Mouse (Mus musculus) ES-E14 (cell line): Measurements from ENCODE around the gene Alkbh2. TPM values are rescaled to one million over a fixed set of nuclear protein-coding genes. Genes with fewer than 3 reads are reported as not detected.

Experiments used
- DNase-seq: peaks from one replicate; pipeline ENCODE4 v3.0.0-alpha.2; 2013; ENCODE audit warnings: low read depth, low spot score
- H3K27ac ChIP-seq: 2 replicates; pipeline ENCODE4 v1.5.1; 2012; ENCODE audit warnings: low read depth, mild to moderate bottlenecking, low read length, moderate library complexity, mixed read lengths; ENCODE audit not compliant: poor library complexity, insufficient read depth, severe bottlenecking
- H3K36me3 ChIP-seq: 2 replicates; pipeline ENCODE4 v1.6.1; 2012; ENCODE audit warnings: mild to moderate bottlenecking, low read length, moderate library complexity, mixed read lengths; ENCODE audit not compliant: control insufficient read depth, poor library complexity, insufficient read depth, severe bottlenecking
- H3K4me1 ChIP-seq, 2 experiments: fragments of 150-350 bp in 1 of 2; sonication (generic) in 1 of 2; 2 replicates each; pipeline ENCODE4 v1.6.1; 2012; ENCODE audit warnings: low read length in 2 of 2, mild to moderate bottlenecking in 1 of 2, mixed read lengths in 1 of 2; ENCODE audit not compliant: control insufficient read depth in 2 of 2, insufficient read depth in 2 of 2, poor library complexity in 1 of 2
- H3K4me3 ChIP-seq, 2 experiments: fragments of 150-350 bp in 1 of 2; sonication (generic) in 1 of 2; 2 replicates each; pipeline ENCODE4 v1.5.1; 2012; ENCODE audit warnings: low read length in 2 of 2, low read depth in 1 of 2, mild to moderate bottlenecking in 1 of 2, mixed read lengths in 1 of 2; ENCODE audit not compliant: insufficient read depth in 1 of 2, poor library complexity in 1 of 2, severe bottlenecking in 1 of 2
- H3K9ac ChIP-seq: 2 replicates; pipeline ENCODE4 v1.6.1; 2012; ENCODE audit warnings: low read depth, mild to moderate bottlenecking, low read length, mixed read lengths; ENCODE audit not compliant: poor library complexity, insufficient read depth, severe bottlenecking
- H3K9me3 ChIP-seq: fragments of 150-350 bp; sonication (generic); 2 replicates; pipeline ENCODE4 v1.6.1; 2012; ENCODE audit warnings: low read depth, mild to moderate bottlenecking, low read length; ENCODE audit not compliant: control insufficient read depth, insufficient read depth
- CHD2 ChIP-seq: IDR thresholded peaks from 2 replicates; pipeline ENCODE4 v1.6.1; 2014; ENCODE audit warnings: mild to moderate bottlenecking, low read depth, low read length, inconsistent platforms
- HCFC1 ChIP-seq: IDR thresholded peaks from 2 replicates; pipeline ENCODE4 v1.6.1; 2012; ENCODE audit warnings: low read length, inconsistent platforms, borderline replicate concordance; ENCODE audit not compliant: insufficient read depth
- MAFK ChIP-seq: IDR thresholded peaks from 2 replicates; pipeline ENCODE4 v1.6.1; 2014; ENCODE audit warnings: mild to moderate bottlenecking, low read depth, low read length, inconsistent platforms; ENCODE audit not compliant: insufficient read depth
- ZC3H11A ChIP-seq: IDR thresholded peaks from 2 replicates; pipeline ENCODE4 v1.6.1; 2012; ENCODE audit warnings: low read depth, mild to moderate bottlenecking, inconsistent platforms, low read length, borderline replicate concordance
- ZNF384 ChIP-seq: IDR thresholded peaks from 2 replicates; pipeline ENCODE4 v1.6.1; 2012; ENCODE audit warnings: low read depth, low read length, inconsistent platforms
- in situ Hi-C, 2 experiments: fragments of 600-800 bp; cut with MboI; formaldehyde crosslinking; loops; one replicate each; pipeline ENCODE4 v1.15.1; 2025; ENCODE audit warnings: low sequenced_read_pairs in 2 of 2, inconsistent platforms in 1 of 2; ENCODE audit not compliant: unreplicated experiment in 2 of 2
- total RNA-seq: library from RNA; depleted of rRNA; stranded (reverse); fragments of 300-350 nt; gene quantifications from 2 replicates; pipeline ENCODE4 v1.2.3, GENCODE M21; 2012

The Alkbh2 gene
- total RNA-seq, 1 experiment, result 26.7 TPM

- no peak overlapping the region for H3K9ac ChIP-seq
- DNase-seq, result no peak
- no peak overlapping the region for H3K4me3 ChIP-seq
- no peaks in the 10 kb centered on the region for H3K9me3 ChIP-seq
- in situ Hi-C loops, result no loop called here
- no peak overlapping the region for H3K27ac ChIP-seq
- TF ChIP-seq MAFK (no peak), HCFC1 (no peak), ZC3H11A (no peak)
- peaks cover 45% of the 10 kb centered on the region for H3K36me3 ChIP-seq
- H3K4me1 ChIP-seq, result peaks cover 4 to 17% of the 10 kb centered on the region in 2 experiments
These were observed 4.8 kb upstream of the Alkbh2 start for GRCm38 (mm10) chr5:114132841-114133240.

GRCm38 (mm10) chr5:114131521-114131840 is 3.5 kb upstream of the Alkbh2 start:
- in situ Hi-C loops, result no loop called here
- TF ChIP-seq HCFC1, result no peak
- no peak for TF ChIP-seq ZNF384
- no peak for TF ChIP-seq CHD2
- TF ChIP-seq ZC3H11A, result no peak
- no peak for TF ChIP-seq MAFK

GRCm38 (mm10) chr5:114130698-114131520 is 2.9 kb upstream of the Alkbh2 start:
- Histone ChIP-seq H3K36me3 (peaks cover 27% of the 10 kb centered on the region), H3K4me1 (peaks cover 4 to 13% of the 10 kb centered on the region in 2 experiments), H3K27ac (peak overlapping the region; percentile 78), H3K4me3 (peak overlapping the region; percentile 84 to 91), H3K9ac (peak overlapping the region; percentile 83), H3K9me3 (no peaks in the 10 kb centered on the region)
- DNase-seq, result no peak
- in situ Hi-C loops, result no loop called here
- TF ChIP-seq ZC3H11A (no peak), CHD2 (peak; percentile 88)

More at GRCm38 (mm10) chr5:114131521-114131840, 3.5 kb upstream of the Alkbh2 start:
- Histone ChIP-seq H3K4me1 (peaks cover 4 to 10% of the 10 kb centered on the region in 2 experiments; a peak in 3 of 4 replicates), H3K4me3 (peak overlapping the region; percentile 84 to 91), H3K9me3 (no peaks in the 10 kb centered on the region), H3K27ac (peak overlapping the region; percentile 59), H3K9ac (peak overlapping the region; percentile 81), H3K36me3 (peaks cover 31% of the 10 kb centered on the region)
- no peak for DNase-seq

GRCm38 (mm10) chr5:114130211-114130605 is 2.2 kb upstream of the Alkbh2 start, which contains the start of gene Ung:
Gene Ung (plus strand): TSS chr5:114130386.
- peaks cover 4 to 18% of the 10 kb centered on the region in 2 experiments for H3K4me1 ChIP-seq
- H3K27ac ChIP-seq, result peak within 1 kb of the TSS; percentile 78
- no peaks in the 10 kb centered on the region for H3K9me3 ChIP-seq
- in situ Hi-C loops, result no loop called here
- peak within 1 kb of the TSS; percentile 83 for H3K9ac ChIP-seq
- TF ChIP-seq HCFC1 (0 out of 2 replicates have a peak, but pooled peaks have one; percentile 17), MAFK (no peak), ZC3H11A (no peak), ZNF384 (no peak), CHD2 (no peak)
- peaks cover 28% of the 10 kb centered on the region for H3K36me3 ChIP-seq
- H3K4me3 ChIP-seq, result peak within 1 kb of the TSS; percentile 84 to 91
- DNase-seq, result no peak
